Mouse (Mus musculus) embryonic facial prominence, embryonic 15.5 days (tissue): ENCODE data around the gene Gabarapl2. TPM values are rescaled to one million over a fixed set of nuclear protein-coding genes. Genes with fewer than 3 reads are reported as not detected.

Experiments used
- ATAC-seq: fragments of 200-750 bp; cut with Nextera tagmentation; 2 replicates; pipeline ENCODE4 v1.8.0; 2017; ENCODE audit warnings: low read depth, moderate TSS enrichment; ENCODE audit not compliant: insufficient number of reproducible peaks, low FRiP score, low TSS enrichment
- H3K27ac ChIP-seq: fragments of 300-500 bp; sonication (generic); replicated peaks from 2 replicates; pipeline ENCODE4 v1.5.1; 2015; ENCODE audit warnings: mild to moderate bottlenecking, inconsistent platforms
- H3K27me3 ChIP-seq: fragments of 300-500 bp; sonication (generic); 2 replicates; pipeline ENCODE4 v1.6.1; 2015; ENCODE audit warnings: inconsistent platforms
- H3K36me3 ChIP-seq: fragments of 300-500 bp; sonication (generic); 2 replicates; pipeline ENCODE4 v1.6.1; 2015; ENCODE audit warnings: mild to moderate bottlenecking, inconsistent platforms
- H3K4me1 ChIP-seq: fragments of 300-500 bp; sonication (generic); 2 replicates; pipeline ENCODE4 v1.6.1; 2015; ENCODE audit warnings: inconsistent platforms
- H3K4me2 ChIP-seq: fragments of 300-500 bp; sonication (generic); replicated peaks from 2 replicates; pipeline ENCODE4 v1.6.1; 2015; ENCODE audit warnings: mild to moderate bottlenecking, inconsistent platforms
- H3K4me3 ChIP-seq: fragments of 300-500 bp; sonication (generic); replicated peaks from 2 replicates; pipeline ENCODE4 v1.5.1; 2015; ENCODE audit warnings: mild to moderate bottlenecking, inconsistent platforms
- H3K9ac ChIP-seq: fragments of 300-500 bp; sonication (generic); 2 replicates; pipeline ENCODE4 v1.6.1; 2015; ENCODE audit warnings: inconsistent platforms
- H3K9me3 ChIP-seq: fragments of 300-500 bp; sonication (generic); replicated peaks from 2 replicates; pipeline ENCODE4 v1.6.1; 2016; ENCODE audit warnings: inconsistent platforms
- WGBS: fragments of 180-500 bp; shearing (Covaris S2); methylation state at CpG from one replicate; pipeline ENCODE4 v1.1.7; 2015; 5-methylcytosine and 5-hydroxymethylcytosine counted together
- polyA plus RNA-seq: library from polyadenylated mRNA; unstranded; fragments of >200 nt; fragmentation: Nextera tagmentation; extraction: Ambion mirVana; gene quantifications from 2 replicates; pipeline ENCODE4 v1.2.1, GENCODE M21; 2015

The Gabarapl2 gene
- 173 and 189 TPM in 2 replicates for polyA plus RNA-seq

DNA sequence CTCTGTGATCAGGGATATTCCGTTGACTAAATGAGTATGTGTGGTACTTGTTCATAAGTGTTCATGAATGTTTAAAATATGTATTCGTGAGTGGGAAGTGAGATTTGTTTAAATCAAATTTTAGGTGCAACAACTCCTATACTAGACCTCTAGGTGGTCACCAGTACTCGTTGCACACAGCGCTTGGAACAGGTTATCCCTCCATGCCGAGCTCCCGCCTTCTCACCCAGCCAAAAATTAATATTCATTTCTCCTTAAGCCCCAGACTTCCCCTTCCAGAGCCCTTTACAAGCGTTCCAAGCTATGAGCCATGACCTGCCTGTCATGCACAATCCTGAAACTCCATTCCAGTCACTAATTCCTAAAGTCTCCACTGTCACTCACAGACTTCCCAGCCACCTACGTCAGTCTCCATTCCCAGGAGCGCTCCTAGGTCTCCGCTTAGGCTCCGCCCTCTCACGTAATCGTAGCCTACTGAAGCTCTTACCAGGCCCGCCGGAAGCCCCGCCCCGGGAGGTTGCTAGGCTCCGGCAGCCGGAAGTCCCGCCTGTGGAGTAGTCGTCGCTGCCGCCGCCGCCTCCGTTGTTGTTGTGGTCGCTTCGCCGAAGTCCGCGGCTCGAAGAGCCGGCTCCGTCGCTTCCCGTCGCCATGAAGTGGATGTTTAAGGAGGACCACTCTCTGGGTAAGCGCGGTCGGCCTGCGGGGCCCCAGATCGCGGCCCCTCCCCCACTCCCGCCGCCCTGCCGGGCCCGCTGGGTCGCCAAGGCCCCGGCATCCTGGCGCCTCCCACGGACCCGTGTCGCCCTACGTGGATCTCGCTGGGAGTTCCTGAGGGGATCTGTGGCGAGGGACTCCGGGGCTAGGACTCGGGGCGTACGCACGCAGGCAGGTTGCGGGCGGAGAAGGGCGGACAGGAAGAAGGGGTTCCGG, at the start of gene Gabarapl2:
TSS of gene Gabarapl2 (plus strand) at position 533 of the 930 bp plus-strand sequence.
- under 1% methylated on average over 65 of the region's 65 CpGs for WGBS
- Histone ChIP-seq H3K4me1 (peaks cover 21% of the 10 kb centered on the region), H3K4me2 (peak within 1 kb of the TSS; percentile 94), H3K27ac (peak within 1 kb of the TSS; percentile 79), H3K9me3 (no peaks in the 10 kb centered on the region), H3K9ac (peak within 1 kb of the TSS; percentile 70), H3K36me3 (peaks cover 27% of the 10 kb centered on the region), H3K4me3 (peak within 1 kb of the TSS; percentile 99), H3K27me3 (no peaks in the 10 kb centered on the region)
- peak; percentile 98 for ATAC-seq

DNA sequence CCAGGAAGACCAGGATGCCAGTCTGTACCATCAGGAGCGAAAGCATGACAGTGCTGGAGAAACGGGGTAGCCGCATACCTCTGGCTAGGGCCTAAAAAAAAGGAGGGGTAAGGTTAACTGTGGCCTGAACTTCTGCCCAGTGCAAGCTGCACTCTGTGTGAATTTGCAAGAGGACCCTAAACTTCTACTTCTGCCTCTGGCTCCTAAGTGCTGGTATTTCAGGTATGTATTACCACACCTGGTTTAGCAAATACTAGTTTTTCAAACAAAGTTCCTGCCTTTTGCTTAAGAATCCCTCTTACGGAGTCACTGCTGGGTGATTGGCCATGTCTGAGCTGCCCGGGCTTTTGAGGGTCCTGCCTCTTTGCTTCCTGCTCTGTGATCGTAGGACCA, 49.6 kb upstream of the Gabarapl2 start:
- no peak overlapping the region for H3K4me2 ChIP-seq
- 61% methylated on average over 6 of the region's 6 CpGs for WGBS

DNA sequence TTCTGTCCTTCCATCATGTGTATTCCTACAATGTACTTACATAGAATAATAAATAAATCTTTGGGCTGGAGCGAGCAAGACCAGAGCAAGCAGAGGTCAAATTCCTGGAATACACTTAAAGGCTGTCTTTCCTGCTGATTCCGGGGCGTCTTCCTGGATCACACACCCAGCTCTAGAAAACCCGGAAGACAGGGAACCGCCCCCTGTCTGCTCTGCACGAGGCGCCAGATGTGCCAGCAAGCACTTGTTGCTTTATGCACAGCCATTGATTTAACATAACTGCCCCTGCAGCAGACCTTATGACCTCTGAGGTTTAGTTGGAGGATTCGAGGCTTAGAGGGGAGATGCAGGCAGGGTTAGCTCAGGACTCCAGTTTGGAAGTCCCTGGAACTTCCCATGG, 48.5 kb upstream of the Gabarapl2 start:
- no peak overlapping the region for H3K27ac ChIP-seq
- H3K4me2 ChIP-seq: no peak overlapping the region
- ATAC-seq: no peak
- H3K9me3 ChIP-seq: no peaks in the 10 kb centered on the region
- H3K9ac ChIP-seq: no peak overlapping the region
- 17% methylated on average over 8 of the region's 8 CpGs for WGBS
- H3K36me3 ChIP-seq: no peaks in the 10 kb centered on the region
- peaks cover 18% of the 10 kb centered on the region for H3K4me1 ChIP-seq
- H3K27me3 ChIP-seq: peaks cover 32% of the 10 kb centered on the region
- H3K4me3 ChIP-seq: no peak overlapping the region

More for the DNA sequence above, 49.6 kb upstream of the Gabarapl2 start:
- Histone ChIP-seq H3K36me3 (no peaks in the 10 kb centered on the region), H3K27ac (no peak overlapping the region), H3K9me3 (no peaks in the 10 kb centered on the region), H3K27me3 (peaks cover 32% of the 10 kb centered on the region), H3K9ac (no peak overlapping the region), H3K4me1 (peaks cover 18% of the 10 kb centered on the region), H3K4me3 (no peak overlapping the region)
- ATAC-seq: no peak

DNA sequence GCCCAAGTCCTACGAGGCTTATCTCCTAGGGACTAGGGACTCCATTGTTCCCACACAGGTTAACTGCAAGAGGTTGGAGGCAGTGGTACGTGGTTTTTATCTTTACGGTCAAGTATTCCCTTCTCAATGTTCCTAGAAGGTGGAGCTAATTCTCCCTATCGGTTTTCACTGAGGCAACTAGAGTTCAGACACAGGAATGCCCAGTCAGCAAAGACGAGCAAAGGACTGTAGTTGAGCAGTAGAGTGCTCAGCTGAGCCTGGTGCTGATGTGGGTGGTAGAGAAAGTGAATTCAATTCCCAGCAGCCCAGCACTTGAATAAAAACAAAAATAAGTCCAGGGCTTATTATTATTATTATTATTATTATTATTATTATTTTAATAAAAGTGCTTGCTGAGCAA, 47.9 kb upstream of the Gabarapl2 start:
- no peak overlapping the region for H3K27ac ChIP-seq
- ATAC-seq: no peak
- no peak overlapping the region for H3K4me2 ChIP-seq
- H3K4me3 ChIP-seq: no peak overlapping the region
- 53% methylated on average over 5 of the region's 5 CpGs for WGBS
- H3K36me3 ChIP-seq: no peaks in the 10 kb centered on the region
- H3K27me3 ChIP-seq: peaks cover 32% of the 10 kb centered on the region
- H3K4me1 ChIP-seq: peaks cover 18% of the 10 kb centered on the region
- no peak overlapping the region for H3K9ac ChIP-seq
- no peaks in the 10 kb centered on the region for H3K9me3 ChIP-seq

DNA sequence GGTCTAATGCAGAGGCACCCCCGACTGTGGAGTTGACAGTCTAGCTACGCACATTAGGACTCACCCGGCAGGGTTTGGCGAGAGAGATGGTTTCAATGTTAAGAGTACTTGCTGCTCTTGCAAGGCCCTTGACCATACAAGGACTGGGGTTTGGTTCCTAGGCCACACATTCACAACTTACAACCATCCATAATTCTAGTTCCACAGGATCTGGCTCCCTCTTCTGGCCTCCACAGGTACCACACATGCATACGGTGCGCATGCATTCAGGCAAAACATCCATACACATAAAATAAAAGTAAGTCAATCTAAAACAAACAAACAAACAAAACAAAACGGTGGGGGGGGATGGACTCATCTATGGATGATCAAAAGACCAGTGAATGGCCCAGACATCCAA, 45.5 kb upstream of the Gabarapl2 start:
- Histone ChIP-seq H3K27ac (no peak overlapping the region), H3K36me3 (no peaks in the 10 kb centered on the region), H3K4me3 (no peak overlapping the region), H3K9ac (no peak overlapping the region), H3K4me2 (no peak overlapping the region), H3K27me3 (peaks cover 22% of the 10 kb centered on the region), H3K9me3 (no peaks in the 10 kb centered on the region), H3K4me1 (peaks cover 8% of the 10 kb centered on the region)
- WGBS: 85% methylated on average over 7 of the region's 7 CpGs
- ATAC-seq: no peak

DNA sequence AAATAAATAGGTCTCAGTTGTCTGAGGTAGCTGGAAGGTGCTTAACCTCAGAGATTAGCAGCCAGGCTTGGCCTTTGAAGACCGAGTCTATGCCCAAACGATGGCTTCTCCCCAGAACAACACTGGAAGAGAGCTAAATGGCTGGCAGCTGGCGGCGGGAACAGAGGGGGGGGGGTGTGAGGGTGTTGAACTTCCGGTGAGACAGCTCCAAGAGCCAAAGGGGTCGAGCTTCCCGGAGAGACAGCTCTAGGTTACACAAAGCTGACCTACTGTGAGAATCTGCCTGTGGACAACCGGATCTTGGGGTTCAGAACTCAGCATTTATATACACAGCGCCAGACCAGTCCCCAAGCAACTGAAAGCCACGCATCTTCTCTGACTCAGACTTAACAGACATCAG, 41.9 kb upstream of the Gabarapl2 start:
- Histone ChIP-seq H3K9ac (no peak overlapping the region), H3K4me1 (peaks cover 3% of the 10 kb centered on the region; the same call in 1 of the 2 replicates), H3K4me2 (no peak overlapping the region), H3K27ac (no peak overlapping the region), H3K9me3 (no peaks in the 10 kb centered on the region), H3K4me3 (no peak overlapping the region), H3K27me3 (no peaks in the 10 kb centered on the region), H3K36me3 (no peaks in the 10 kb centered on the region)
- 34% methylated on average over 10 of the region's 10 CpGs for WGBS
- no peak for ATAC-seq

DNA sequence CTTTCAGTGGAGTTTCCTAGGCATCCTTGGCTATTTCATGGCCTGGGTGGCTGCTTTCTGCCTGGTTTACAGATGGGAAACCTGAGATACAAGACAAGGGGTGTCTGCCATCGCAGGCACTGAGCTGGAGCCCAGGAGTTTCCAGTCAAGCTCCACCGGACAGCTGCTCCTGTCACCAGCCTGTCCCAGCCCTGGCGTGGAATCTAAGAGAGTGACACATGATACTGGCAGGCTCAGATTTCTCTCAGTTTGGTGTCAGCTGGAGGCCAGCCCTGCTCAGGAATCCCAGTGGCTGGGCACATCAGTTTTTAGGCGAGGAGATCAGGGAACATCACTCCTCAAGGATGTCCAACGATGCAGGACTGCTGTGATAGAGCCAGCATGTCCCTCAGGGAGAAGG, 38.4 kb upstream of the Gabarapl2 start:
- no peak overlapping the region for H3K27ac ChIP-seq
- WGBS: 9% methylated on average over 5 of the region's 5 CpGs

DNA sequence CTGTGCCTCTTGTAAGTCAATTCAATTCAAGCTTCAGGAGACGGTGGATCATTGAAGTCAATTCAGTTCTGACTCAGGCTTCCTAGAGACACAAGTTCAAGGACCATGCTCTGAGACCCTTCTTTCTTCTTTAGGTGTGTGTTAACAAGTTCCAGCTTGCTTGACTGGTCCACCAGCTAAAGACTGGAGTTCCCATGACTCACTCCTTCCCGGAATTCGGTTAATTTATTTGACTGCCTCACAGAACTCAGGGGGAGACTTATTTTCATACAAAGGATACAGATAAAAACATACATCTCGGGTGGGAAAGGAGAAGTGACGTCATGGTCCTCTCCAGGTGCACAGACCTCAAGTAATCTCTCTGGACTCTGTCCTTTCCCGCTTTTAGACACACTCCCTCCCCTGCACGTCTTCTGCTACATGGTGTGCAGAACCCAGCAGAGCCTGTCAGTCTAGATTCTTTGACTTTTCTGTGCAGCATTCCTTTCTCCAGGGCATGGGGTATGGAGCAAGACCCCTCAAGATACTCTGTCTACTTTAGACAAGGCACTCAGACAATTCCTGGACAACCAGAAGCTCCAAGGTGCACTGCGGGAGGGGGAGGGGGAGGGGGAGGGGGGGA, 34.9 kb upstream of the Gabarapl2 start:
- Histone ChIP-seq H3K9ac (no peak overlapping the region), H3K4me1 (peaks cover 16% of the 10 kb centered on the region), H3K9me3 (no peaks in the 10 kb centered on the region), H3K4me2 (no peak overlapping the region), H3K36me3 (no peaks in the 10 kb centered on the region), H3K27me3 (peaks cover 7% of the 10 kb centered on the region), H3K27ac (0 out of 2 replicates have a peak overlapping the region, but pooled peaks have one; percentile 11), H3K4me3 (no peak overlapping the region)
- 48% methylated on average over 7 of the region's 8 CpGs for WGBS
- ATAC-seq: no peak

More for the DNA sequence above, 38.4 kb upstream of the Gabarapl2 start:
- Histone ChIP-seq H3K9ac (no peak overlapping the region), H3K4me3 (no peak overlapping the region), H3K27me3 (no peaks in the 10 kb centered on the region), H3K4me1 (peaks cover 3% of the 10 kb centered on the region; the same call in 1 of the 2 replicates), H3K9me3 (no peaks in the 10 kb centered on the region), H3K4me2 (no peak overlapping the region), H3K36me3 (no peaks in the 10 kb centered on the region)
- peak; percentile 73 for ATAC-seq

DNA sequence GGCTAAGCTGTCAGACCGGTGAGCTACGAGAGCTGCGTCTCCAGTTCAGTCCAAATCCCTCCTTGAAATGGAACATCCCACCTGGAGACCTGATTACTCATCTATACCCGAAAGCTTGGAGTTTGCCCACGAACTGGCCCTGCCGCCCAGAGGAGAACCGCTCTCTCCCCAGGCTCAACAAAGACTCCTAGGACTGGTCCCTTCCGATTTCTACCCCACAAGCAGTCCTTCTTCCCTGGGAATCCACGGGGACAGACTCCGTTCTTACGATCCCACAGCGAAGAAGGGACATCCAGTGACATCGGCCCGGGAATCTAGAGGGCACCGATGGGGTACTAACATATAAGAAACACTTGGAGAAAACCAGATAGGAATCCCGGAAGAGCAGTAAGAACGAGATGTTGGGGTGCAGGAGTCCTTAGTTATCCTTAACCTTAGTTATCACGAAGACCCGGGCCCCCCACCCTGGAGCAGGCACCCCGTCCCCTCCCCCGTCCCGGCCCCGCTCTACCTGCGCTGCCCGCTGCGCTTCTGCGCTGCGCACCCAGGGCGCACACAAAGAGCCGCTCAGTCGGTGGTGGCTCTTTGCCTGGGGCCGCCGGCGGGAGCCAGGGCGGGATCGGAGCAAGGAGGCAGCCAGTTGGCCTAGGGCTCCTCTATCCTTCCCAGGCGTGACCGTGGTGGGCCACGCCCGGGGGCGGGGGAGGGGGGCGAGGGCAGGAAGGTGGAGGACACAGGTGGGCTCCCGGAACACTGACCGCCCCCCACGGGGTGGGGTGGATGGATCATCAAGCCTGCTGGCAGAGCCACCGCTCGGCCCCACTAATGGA, 30.7 kb upstream of the Gabarapl2 start, which contains the start of gene Chst5:
TSS of gene Chst5 (minus strand) at position 827 of the 830 bp plus-strand sequence.
- peak within 1 kb of the TSS; percentile 41 for H3K4me3 ChIP-seq
- no peak within 1 kb of the TSS for H3K27ac ChIP-seq
- no peak for ATAC-seq
- peak within 1 kb of the TSS; percentile 34; the same call in 1 of the 2 replicates for H3K9ac ChIP-seq
- WGBS: 4% methylated on average over 45 of the region's 47 CpGs
- no peaks in the 10 kb centered on the region for H3K36me3 ChIP-seq
- peaks cover 37% of the 10 kb centered on the region for H3K4me1 ChIP-seq
- H3K27me3 ChIP-seq: peaks cover 9% of the 10 kb centered on the region
- H3K9me3 ChIP-seq: no peaks in the 10 kb centered on the region
- H3K4me2 ChIP-seq: peak within 1 kb of the TSS; percentile 75

DNA sequence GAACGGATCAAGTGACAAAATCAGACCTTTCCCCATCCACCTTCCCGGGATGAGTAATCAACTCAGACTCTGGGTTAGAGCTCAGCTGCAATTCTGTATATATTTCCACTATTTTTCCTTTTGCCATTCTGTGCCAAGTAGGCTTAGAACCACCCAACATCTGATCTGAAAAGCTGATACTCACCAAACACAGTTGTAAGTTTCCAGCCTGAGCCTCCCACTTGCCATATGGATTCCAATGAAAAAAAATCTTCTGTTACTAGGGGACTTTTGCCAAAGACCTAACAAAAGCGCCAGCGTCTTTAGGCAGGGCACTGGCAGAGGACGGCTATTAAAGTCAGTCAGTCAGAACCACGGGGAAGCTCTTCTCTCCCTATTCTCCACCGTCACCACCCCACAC, 28.9 kb upstream of the Gabarapl2 start:
- Histone ChIP-seq H3K36me3 (no peaks in the 10 kb centered on the region), H3K4me1 (peaks cover 41% of the 10 kb centered on the region), H3K9me3 (no peaks in the 10 kb centered on the region), H3K27me3 (peaks cover 9% of the 10 kb centered on the region), H3K4me3 (no peak overlapping the region), H3K27ac (no peak overlapping the region), H3K4me2 (no peak overlapping the region), H3K9ac (no peak overlapping the region)
- 27% methylated on average over 7 of the region's 7 CpGs for WGBS
- no peak for ATAC-seq
